Mouse (Mus musculus): Measurements from ENCODE around the gene Syne1.

GRCm38 (mm10) chr10:5275769-5276168 is 275.5 kb downstream of the Syne1 start:
- TF ChIP-seq POLR2A (IDR thresholded peaks at IDR 0.05; ENCODE audit: borderline replicate concordance, control insufficient read depth, low read depth, low read length) (no peak), CTCF (IDR thresholded peaks at IDR 0.05; ENCODE audit: control insufficient read depth, insufficient read depth, low read length) (no peak)

Measured in bone marrow, adult 2 months (tissue).